Mouse (Mus musculus): ENCODE results near the gene Spry1.
"Not testable (repeated sequence)": the region's sequence is repeated elsewhere in the genome, so short reads cannot be mapped to it uniquely, and the experiment has no call there.

Gene Spry1

DNA sequence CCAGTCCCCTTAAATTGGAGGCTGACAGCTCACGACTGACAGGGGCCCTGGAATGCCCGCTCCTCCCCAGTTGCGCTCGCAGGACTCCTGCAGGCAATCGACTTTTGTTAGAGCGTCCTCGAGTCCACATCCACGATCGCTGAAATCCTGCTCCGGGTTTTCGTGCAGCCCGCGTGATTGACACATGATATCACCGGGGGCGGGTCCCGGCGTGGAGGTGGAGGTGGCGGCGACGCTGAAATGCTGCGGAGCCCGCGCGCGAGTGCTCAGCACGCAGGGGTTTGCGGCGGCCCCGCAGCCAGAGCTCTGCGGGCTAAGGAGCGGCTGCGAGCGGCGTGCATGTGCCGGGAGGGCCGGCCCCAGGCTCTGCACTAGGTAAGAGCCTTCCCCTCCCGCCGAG is at the start of gene Spry1:
Gene Spry1 (plus strand): TSS at position 258 of the 400 bp plus-strand sequence.
- peak; percentile 97 to 98 for DNase-seq

- peak; percentile 17 to 24 for DNase-seq
These were observed 44.0 kb upstream of the Spry1 start for GRCm38 (mm10) chr3:37595721-37596120.

- DNase-seq = no peak
These were observed 43.2 kb upstream of the Spry1 start for GRCm38 (mm10) chr3:37596519-37596918.

GRCm38 (mm10) chr3:37597200-37597599 is 42.5 kb upstream of the Spry1 start:
- DNase-seq = no peak

DNA sequence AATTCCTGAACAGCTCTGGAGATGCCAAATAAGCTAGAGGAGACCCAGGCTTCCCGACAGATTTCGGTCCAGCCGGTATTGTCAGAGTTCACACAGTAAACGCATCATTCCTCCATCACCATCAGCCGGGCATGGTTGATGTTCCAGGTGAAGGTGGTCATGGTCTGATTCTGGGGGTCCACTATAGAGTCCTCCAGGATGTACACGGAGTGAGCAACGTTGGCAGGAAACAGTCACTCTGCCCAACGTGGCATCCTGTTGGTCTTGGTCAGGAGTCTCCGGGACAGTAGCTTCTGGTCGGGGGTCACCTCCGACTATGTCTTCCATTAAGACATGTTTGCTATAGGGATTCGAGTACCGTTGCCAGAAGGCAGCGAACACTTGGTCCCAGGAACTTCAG is 40.1 kb upstream of the Spry1 start:
- DNase-seq = not testable (repeated sequence)

DNA sequence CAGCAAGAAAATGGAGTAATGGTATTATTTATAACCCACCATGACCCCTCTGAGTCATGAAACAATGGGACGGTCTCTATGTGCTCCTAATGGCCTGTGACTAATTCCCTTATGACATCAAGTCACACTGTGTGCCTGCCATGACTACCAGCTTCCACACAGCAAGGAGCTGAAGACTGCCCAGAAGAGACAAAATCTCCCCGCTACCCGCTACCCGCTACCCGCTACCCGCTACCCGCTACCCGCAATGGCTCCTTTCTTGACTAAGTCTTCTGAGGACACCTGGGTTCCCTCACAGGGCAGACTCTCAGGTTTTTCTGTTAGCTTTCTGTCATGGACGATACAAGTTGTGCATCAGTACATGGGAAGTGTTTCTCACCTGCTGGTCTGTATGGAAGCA is 37.4 kb upstream of the Spry1 start:
- no peak for DNase-seq

DNA sequence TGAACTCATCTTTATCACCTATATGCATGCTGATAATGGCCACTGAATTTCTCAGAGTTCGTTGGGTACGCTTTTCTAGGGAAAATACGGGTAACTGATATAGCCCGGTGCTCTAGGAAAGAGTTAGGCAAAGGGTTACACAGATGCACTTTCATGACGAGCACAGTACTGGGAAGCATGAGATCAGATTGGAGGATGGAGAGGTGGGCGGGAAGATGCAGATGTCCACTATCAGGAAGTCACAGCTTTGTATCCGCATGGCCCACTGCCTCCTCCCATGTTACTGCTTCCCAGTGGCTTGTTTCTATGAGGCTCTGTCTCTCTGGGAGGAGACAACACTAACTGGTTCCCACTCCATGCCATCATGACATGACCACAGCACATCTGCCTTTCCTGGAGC is 36.9 kb upstream of the Spry1 start:
- DNase-seq = no peak

DNA sequence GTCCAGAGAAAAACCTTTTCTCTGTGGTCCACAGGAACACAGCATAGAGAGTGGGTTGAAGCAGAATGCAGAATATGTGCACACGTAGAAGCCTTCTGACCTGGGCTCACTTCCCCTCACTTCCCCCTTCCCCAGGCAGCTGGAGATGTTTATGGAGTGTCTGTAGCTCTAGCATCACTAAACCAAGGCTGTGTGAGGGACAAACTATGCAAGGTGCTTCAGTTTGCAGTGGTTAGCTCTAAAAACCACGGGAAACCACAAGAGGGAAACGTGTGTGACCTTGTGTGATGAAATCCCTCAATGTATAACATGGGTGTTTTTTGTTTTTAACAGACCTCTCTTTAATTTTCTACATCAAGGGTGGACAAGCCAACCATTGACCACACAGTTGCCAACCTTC is 36.2 kb upstream of the Spry1 start:
- DNase-seq = no peak

GRCm38 (mm10) chr3:37604976-37605875 is 34.5 kb upstream of the Spry1 start:
- DNase-seq = peak; percentile 84 to 85

GRCm38 (mm10) chr3:37605876-37606238 is 33.9 kb upstream of the Spry1 start:
- DNase-seq = peak; percentile 80 to 82

DNA sequence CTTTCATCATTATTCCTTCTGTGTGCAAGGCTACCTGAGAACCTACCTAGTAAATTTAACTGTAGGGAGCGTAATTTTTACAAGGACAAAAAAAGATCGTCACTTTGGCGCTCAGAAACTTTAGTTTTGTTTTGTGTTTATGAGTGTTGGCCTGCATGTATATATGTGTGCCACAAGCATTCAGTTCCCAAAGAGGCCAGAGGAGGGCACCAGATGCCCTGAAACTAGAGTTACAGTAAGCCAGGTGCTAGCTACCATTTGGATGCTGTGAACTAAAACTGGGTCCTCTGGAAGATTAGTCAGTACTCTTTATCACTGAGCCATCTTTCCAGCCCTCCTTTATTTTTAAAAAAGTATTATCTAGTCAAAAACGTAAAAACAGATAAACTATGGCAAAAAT is 30.8 kb upstream of the Spry1 start:
- DNase-seq = peak; percentile 30 to 37

- no peak for DNase-seq
These were observed 29.1 kb upstream of the Spry1 start for GRCm38 (mm10) chr3:37610670-37611069.

DNA sequence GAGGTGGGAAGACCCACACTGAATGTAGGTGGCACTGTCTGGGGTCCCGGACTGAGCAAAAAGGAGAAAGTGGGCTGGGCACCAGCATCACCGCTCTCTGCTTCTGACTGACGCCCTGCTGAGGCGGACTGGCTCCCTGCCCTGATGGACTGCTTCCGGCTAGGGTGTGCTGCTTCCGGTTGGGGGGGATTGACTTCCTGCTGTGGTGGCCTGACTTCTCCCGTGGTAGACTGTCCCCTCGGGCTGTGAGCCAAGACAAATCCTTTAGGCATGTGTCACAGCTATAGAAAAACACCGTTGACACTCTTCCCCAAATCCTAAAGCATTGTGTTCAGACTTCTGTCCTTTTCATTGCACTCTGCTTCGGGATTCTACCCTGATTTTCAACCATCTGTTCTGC is 26.0 kb upstream of the Spry1 start:
- peak; percentile 27 to 33 for DNase-seq

DNA sequence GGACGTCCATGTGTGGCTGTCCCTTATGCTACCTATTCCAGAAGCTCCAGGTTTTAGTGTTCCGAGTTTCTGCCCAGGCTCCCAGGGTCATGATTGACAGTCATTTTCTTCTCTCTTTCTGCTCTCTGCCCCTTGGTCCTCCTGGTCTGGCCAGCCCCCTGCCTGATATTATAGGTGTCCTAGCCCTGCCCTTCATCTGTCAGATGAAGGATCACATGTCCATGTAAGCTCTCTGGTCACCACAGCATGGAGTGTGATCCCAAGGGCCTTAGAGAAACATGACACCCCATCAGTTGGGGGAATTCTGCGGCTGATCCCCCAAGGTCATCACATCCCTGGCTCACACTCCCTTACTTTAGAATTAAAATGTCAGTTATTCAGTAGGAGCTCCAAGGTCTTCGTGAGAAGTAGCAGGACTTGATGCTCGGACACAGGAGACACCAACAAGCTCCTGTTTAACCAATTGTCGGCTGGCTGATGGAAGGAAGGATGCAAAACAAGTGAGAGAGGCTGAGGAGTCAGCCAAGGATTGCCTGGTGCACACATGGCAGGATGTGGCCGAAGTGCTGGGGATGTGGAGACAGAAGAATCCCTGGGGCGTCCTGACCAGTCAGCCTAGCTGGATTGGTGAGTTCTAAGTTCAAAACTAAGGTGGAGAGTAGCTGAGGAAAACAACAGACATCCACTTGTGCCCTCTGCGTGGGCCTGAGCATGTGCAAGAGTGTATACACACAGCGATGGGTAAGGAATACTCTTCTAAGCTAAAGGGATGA is 24.7 kb upstream of the Spry1 start:
- DNase-seq = no peak

GRCm38 (mm10) chr3:37616586-37617547 is 22.9 kb upstream of the Spry1 start:
- no peak for DNase-seq

- DNase-seq = no peak
These were observed 7.5 kb upstream of the Spry1 start for GRCm38 (mm10) chr3:37632246-37632645.

DNA sequence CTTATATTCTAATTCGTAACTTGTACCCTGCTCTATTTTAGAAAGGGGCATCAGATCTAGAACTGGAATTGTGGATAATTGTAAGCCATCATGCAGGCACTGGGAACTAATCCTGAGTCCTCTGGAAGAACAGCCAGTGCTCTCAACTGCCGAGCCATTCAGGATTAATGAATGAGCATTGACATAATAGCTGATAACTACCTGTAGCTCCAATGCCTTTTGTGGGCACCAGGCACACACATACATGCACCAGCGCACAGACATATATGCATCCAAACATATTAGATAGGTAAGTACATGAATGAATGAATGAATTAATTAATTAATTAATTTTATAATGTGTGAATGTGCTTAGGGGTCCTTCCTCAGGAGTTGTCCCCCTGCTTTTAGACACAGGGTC is 7.0 kb upstream of the Spry1 start:
- no peak for DNase-seq

GRCm38 (mm10) chr3:37634648-37635047 is 5.1 kb upstream of the Spry1 start:
- DNase-seq = peak; percentile 52 to 76

DNA sequence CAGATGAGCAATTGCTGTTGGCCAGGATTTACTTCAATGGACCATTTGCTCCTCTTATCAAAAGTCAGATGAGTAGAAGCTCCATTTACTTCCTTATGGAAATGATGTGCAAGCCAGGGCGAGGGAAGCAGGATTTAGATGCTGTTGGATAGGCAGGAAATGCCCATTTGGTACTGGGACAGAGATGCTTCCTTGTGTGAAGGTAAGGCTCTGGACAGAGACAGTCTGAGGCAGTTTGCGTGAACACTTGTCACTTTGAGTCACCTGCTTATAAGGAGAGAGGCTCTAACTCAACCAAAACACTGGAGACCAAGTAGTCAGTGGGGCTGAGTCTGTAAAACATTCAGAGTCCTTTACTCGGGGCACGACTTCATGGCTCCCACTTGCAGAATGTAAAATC is 2.8 kb upstream of the Spry1 start:
- no peak for DNase-seq

- DNase-seq = peak; percentile 76 to 79
These were observed 495 bp downstream of the Spry1 start for GRCm38 (mm10) chr3:37640162-37640721.

- DNase-seq = peak; percentile 81 to 83
These were observed 1.1 kb downstream of the Spry1 start for GRCm38 (mm10) chr3:37640810-37641209.
